In genomic region chr12:3783196-3783825, GRCm38 (mm10) we compare ENCODE assay signal across 11 mouse cellular contexts. TPM values are rescaled to one million over a fixed set of nuclear protein-coding genes. Genes with fewer than 3 reads are reported as not detected.
DNase-seq lines count a peak whose midpoint lies in the region; ATAC-seq and TF ChIP-seq lines count a peak whose summit lies in the region.
"Had no signal": no experiment of that assay in that cellular context is flagged by ENCODE, and none has a peak within 500 bp of the region (broad histone marks: within the 10 kb centered on the region; RNA-seq: fewer than 3 reads in every experiment).

No protein-coding gene starts in this region.

- no peaks in the 10 kb centered on the region for H3K27me3 ChIP-seq in hindbrain, embryonic 12.5 days
- no peaks in the 10 kb centered on the region for H3K27me3 ChIP-seq in neural tube, embryonic 13.5 days
- H3K27me3 ChIP-seq: liver, embryonic 15.5 days had no signal

- ATAC-seq in hindbrain, embryonic 12.5 days (ENCODE audit: low FRiP score) = no peak
- peak; percentile 45; the same call in 1 of the 2 replicates for ATAC-seq in neural tube, embryonic 13.5 days (ENCODE audit: low read depth)

- no peaks in the 10 kb centered on the region for H3K36me3 ChIP-seq in hindbrain, embryonic 12.5 days
- H3K36me3 ChIP-seq in neural tube, embryonic 13.5 days = no peaks in the 10 kb centered on the region
- H3K36me3 ChIP-seq: liver, embryonic 15.5 days had no signal

- peaks cover 45% of the 10 kb centered on the region for H3K4me1 ChIP-seq in hindbrain, embryonic 12.5 days
- peaks cover 63% of the 10 kb centered on the region for H3K4me1 ChIP-seq in neural tube, embryonic 13.5 days (replicated peaks)

- peak in 1 of 2 experiments; percentile 38 for DNase-seq in left cerebral cortex, adult 2 months (ENCODE audit: extremely low spot score in 1 of 2, low spot score in 2 of 2)
- DNase-seq in left cerebral cortex, adult 8-10 months (ENCODE audit: low spot score in 2 of 2) = no peak
- DNase-seq in embryo, embryonic 9.5 days (ENCODE audit: extremely low spot score) = peak; percentile 24
- DNase-seq in spleen, postnatal 36 days (ENCODE audit: low spot score in 2 of 2) = no peak
- no peak for DNase-seq in spleen, postnatal 10 days (ENCODE audit: low spot score in 2 of 2)
- no peak for DNase-seq in gastrocnemius, adult 18-20 months (ENCODE audit: low spot score)
- DNase-seq: kidney, postnatal 25 days had no signal

- no peaks in the 10 kb centered on the region for H3K9me3 ChIP-seq in hindbrain, embryonic 12.5 days (replicated peaks)
- no peaks in the 10 kb centered on the region for H3K9me3 ChIP-seq in neural tube, embryonic 13.5 days
- H3K9me3 ChIP-seq: liver, embryonic 15.5 days had no signal

- intact Hi-C loops in left cerebral cortex, adult 2 months (cut with DNase I) = loop anchor here (2.0 to 5.0 kb wide), 2 partner anchors 51 to 86 kb away; no protein-coding TSS in a partner anchor

- no peak overlapping the region for H3K4me2 ChIP-seq in hindbrain, embryonic 12.5 days (replicated peaks)
- no peak overlapping the region for H3K4me2 ChIP-seq in neural tube, embryonic 13.5 days
- H3K4me2 ChIP-seq: heart, embryonic 11.5 days; liver, embryonic 15.5 days had no signal

- H3K27ac ChIP-seq in left cerebral cortex, adult 2 months = peak overlapping the region; percentile 37
- 0 out of 2 replicates have a peak overlapping the region, but pooled peaks have one; percentile 14 for H3K27ac ChIP-seq in hindbrain, embryonic 12.5 days
- peak overlapping the region; percentile 70 for H3K27ac ChIP-seq in neural tube, embryonic 13.5 days (replicated peaks)
- H3K27ac ChIP-seq: liver, embryonic 15.5 days had no signal

- H3K4me3 ChIP-seq in left cerebral cortex, adult 2 months = no peak overlapping the region
- no peak overlapping the region for H3K4me3 ChIP-seq in hindbrain, embryonic 12.5 days
- H3K4me3 ChIP-seq in neural tube, embryonic 13.5 days = no peak overlapping the region
- H3K4me3 ChIP-seq: liver, embryonic 15.5 days had no signal

- WGBS in hindbrain, embryonic 12.5 days = 53% methylated on average over 3 of the region's 3 CpGs
- WGBS in neural tube, embryonic 13.5 days = 50% methylated on average over 3 of the region's 3 CpGs

- TF ChIP-seq CTCF in left cerebral cortex, adult 2 months (IDR thresholded peaks at IDR 0.05) = no peak

- no peak overlapping the region for H3K9ac ChIP-seq in hindbrain, embryonic 12.5 days
- H3K9ac ChIP-seq in neural tube, embryonic 13.5 days = peak overlapping the region; percentile 38; the same call in 1 of the 2 replicates
- H3K9ac ChIP-seq: liver, embryonic 15.5 days had no signal

RNA-seq across cellular contexts. Expression of gene Dnmt3a, which starts 22.5 kb away (rescaled TPM):
- total RNA-seq in left cerebral cortex, adult 2 months (2021) = 100 to 1,000 TPM in 1 of 2 experiments, 10 to 100 TPM in 1; 99.8 to 116 TPM
- total RNA-seq in left cerebral cortex, adult 8-10 months (2022) = 100 to 1,000 TPM; 101 to 108 (median 103) TPM
- polyA plus RNA-seq in hindbrain, embryonic 12.5 days (2016; fragmentation: Nextera tagmentation; extraction: Ambion mirVana) = 166 and 180 TPM in 2 replicates
- polyA plus RNA-seq in neural tube, embryonic 13.5 days (2015; fragmentation: Nextera tagmentation; extraction: Ambion mirVana) = 95.7 and 118 TPM in 2 replicates
- total RNA-seq in gastrocnemius, adult 18-20 months (2021) = 10 to 100 TPM; 54.6 to 62.0 TPM

Comparison
In these comparisons a context has a peak if more than half of its experiments do, and no peak if none do; other contexts are left out.
1. H3K27ac ChIP-seq: peak in every context shown above with its lines; median percentile 70 in neural tube, embryonic 13.5 days; 37 in left cerebral cortex, adult 2 months; 14 in hindbrain, embryonic 12.5 days.